Mouse (Mus musculus): ENCODE data around the gene Iqcn.

DNA sequence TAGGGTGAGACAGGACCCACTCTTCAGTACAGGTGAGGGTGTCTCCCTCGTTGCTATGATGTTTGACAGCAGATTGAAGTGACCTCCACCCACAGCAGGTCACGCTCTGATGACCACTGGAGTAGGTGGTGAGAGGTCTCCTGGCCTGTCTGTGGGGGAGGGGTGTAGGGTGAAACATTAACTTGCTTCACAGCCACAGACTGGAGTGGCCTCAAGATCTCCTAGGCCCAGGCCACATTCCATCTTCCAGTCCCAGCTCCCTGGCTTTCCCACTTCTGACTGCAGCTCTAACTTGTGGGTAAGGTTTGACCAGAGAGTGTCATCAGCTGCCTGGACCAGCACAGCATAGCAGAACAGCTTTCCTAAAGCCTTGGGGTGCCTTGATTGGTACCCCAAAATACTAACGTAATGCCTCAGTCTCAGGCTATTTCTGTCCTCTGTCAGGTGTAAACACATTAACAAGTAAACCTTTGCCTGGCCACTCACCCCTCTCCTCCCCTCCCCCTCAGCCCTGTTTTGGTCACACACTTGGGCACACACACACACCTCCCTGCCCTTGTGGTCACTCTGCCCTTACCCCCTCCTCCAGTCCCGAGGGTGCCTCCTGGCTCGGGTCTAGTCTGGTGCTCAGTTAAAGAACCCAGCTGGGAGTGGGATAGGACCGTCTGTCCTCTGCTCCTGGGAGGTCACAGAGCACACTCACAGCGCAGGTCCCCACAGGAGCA, 20.4 kb downstream of the Iqcn start, which contains the start of gene Pde4c:
- no peak for TF ChIP-seq POLR2A (IDR thresholded peaks at IDR 0.05; ENCODE audit: borderline replicate concordance, extremely low read depth, insufficient read depth, insufficient read length, poor library complexity, severe bottlenecking)
- no peak for TF ChIP-seq CTCF (IDR thresholded peaks at IDR 0.05; ENCODE audit: borderline replicate concordance, extremely low read depth, insufficient read depth, insufficient read length)

All from brain, embryonic 14.5 days (tissue).